Mouse (Mus musculus) heart, embryonic 11.5 days (tissue): Measurements from ENCODE around the gene Kif1b. TPM values are rescaled to one million over a fixed set of nuclear protein-coding genes. Genes with fewer than 3 reads are reported as not detected.
"Not testable (repeated sequence)": the region's sequence is repeated elsewhere in the genome, so short reads cannot be mapped to it uniquely, and the experiment has no call there.

Experiments used
- ATAC-seq: fragments of 200-750 bp; cut with Nextera tagmentation; replicated peaks from 2 replicates; pipeline ENCODE4 v1.8.0; 2017; ENCODE audit warnings: moderate library complexity; ENCODE audit not compliant: insufficient number of reproducible peaks, low FRiP score, low TSS enrichment
- H3K27ac ChIP-seq: fragments of 300-500 bp; sonication (generic); 2 replicates; pipeline ENCODE4 v1.5.1; 2014; ENCODE audit warnings: mild to moderate bottlenecking, low read depth, low read length
- H3K27me3 ChIP-seq: fragments of 300-500 bp; sonication (generic); 2 replicates; pipeline ENCODE4 v1.6.1; 2014; ENCODE audit warnings: mild to moderate bottlenecking, low read length, mixed read lengths; ENCODE audit not compliant: control insufficient read depth, insufficient read depth
- H3K36me3 ChIP-seq: fragments of 300-500 bp; sonication (generic); 2 replicates; pipeline ENCODE4 v1.6.1; 2014; ENCODE audit warnings: mild to moderate bottlenecking, low read length, moderate library complexity, mixed read lengths; ENCODE audit not compliant: control insufficient read depth, insufficient read depth
- H3K4me1 ChIP-seq: fragments of 300-500 bp; sonication (generic); 2 replicates; pipeline ENCODE4 v1.6.1; 2014; ENCODE audit warnings: low read length; ENCODE audit not compliant: control insufficient read depth, insufficient read depth
- H3K4me2 ChIP-seq: fragments of 300-500 bp; sonication (generic); 2 replicates; pipeline ENCODE4 v1.6.1; 2014; ENCODE audit warnings: mild to moderate bottlenecking, moderate library complexity
- H3K4me3 ChIP-seq: fragments of 300-500 bp; sonication (generic); 2 replicates; pipeline ENCODE4 v1.5.1; 2014; ENCODE audit warnings: low read depth, low read length
- H3K9ac ChIP-seq: fragments of 300-500 bp; sonication (generic); 2 replicates; pipeline ENCODE4 v1.6.1; 2014; ENCODE audit warnings: mild to moderate bottlenecking, low read depth, low read length, moderate library complexity
- H3K9me3 ChIP-seq: fragments of 300-500 bp; sonication (generic); replicated peaks from 2 replicates; pipeline ENCODE4 v1.6.1; 2016; ENCODE audit warnings: low read length; ENCODE audit not compliant: control insufficient read depth
- WGBS: fragments of 180-500 bp; shearing (Covaris S2); extraction: QIAGEN DNeasy Blood & Tissue Kit; methylation state at CpG from one replicate; pipeline ENCODE4 v1.1.7; 2014; ENCODE audit not compliant: insufficient replicate concordance; 5-methylcytosine and 5-hydroxymethylcytosine counted together
- polyA plus RNA-seq: library from polyadenylated mRNA; unstranded; fragments of >200 nt; fragmentation: Nextera tagmentation; extraction: Ambion mirVana; gene quantifications from 2 replicates; pipeline ENCODE4 v1.2.1, GENCODE M21; 2014

The Kif1b gene
- polyA plus RNA-seq, 1 experiment from 2014 or later, result 47.8 TPM

GRCm38 (mm10) chr4:149215982-149216381 lies 91.5 kb downstream of the Kif1b start:
- no peak for ATAC-seq
- H3K27me3 ChIP-seq, result no peaks in the 10 kb centered on the region
- no peak overlapping the region for H3K4me2 ChIP-seq
- H3K27ac ChIP-seq, result no peak overlapping the region
- 0 out of 2 replicates have a peak, but pooled peaks cover 2% of the 10 kb centered on the region for H3K9me3 ChIP-seq
- H3K4me1 ChIP-seq, result 0 out of 2 replicates have a peak, but pooled peaks cover 3% of the 10 kb centered on the region
- H3K9ac ChIP-seq, result no peak overlapping the region
- 92% methylated on average over 9 of the region's 9 CpGs for WGBS
- peaks cover 22% of the 10 kb centered on the region for H3K36me3 ChIP-seq
- no peak overlapping the region for H3K4me3 ChIP-seq

GRCm38 (mm10) chr4:149215397-149215796 lies 92.1 kb downstream of the Kif1b start:
- Histone ChIP-seq H3K4me2 (no peak overlapping the region), H3K36me3 (peaks cover 22% of the 10 kb centered on the region), H3K27ac (no peak overlapping the region), H3K4me1 (0 out of 2 replicates have a peak, but pooled peaks cover 3% of the 10 kb centered on the region), H3K9ac (no peak overlapping the region), H3K27me3 (no peaks in the 10 kb centered on the region), H3K4me3 (no peak overlapping the region), H3K9me3 (0 out of 2 replicates have a peak, but pooled peaks cover 2% of the 10 kb centered on the region)
- 43% methylated on average over 2 of the region's 2 CpGs for WGBS
- ATAC-seq, result no peak

GRCm38 (mm10) chr4:149214468-149214867 lies 93.0 kb downstream of the Kif1b start:
- H3K9me3 ChIP-seq, ATAC-seq, H3K9ac ChIP-seq, H3K4me3 ChIP-seq, H3K4me2 ChIP-seq, H3K4me1 ChIP-seq, H3K27me3 ChIP-seq, H3K27ac ChIP-seq: not testable (repeated sequence)
- peaks cover 25% of the 10 kb centered on the region for H3K36me3 ChIP-seq
- 92% methylated on average over 2 of the region's 2 CpGs for WGBS

- Histone ChIP-seq H3K27me3 (no peaks in the 10 kb centered on the region), H3K4me1 (no peaks in the 10 kb centered on the region), H3K4me3 (no peak overlapping the region), H3K9ac (no peak overlapping the region), H3K27ac (no peak overlapping the region), H3K9me3 (0 out of 2 replicates have a peak, but pooled peaks cover 2% of the 10 kb centered on the region), H3K4me2 (no peak overlapping the region), H3K36me3 (peaks cover 25% of the 10 kb centered on the region)
- 92% methylated on average over 9 of the region's 9 CpGs for WGBS
- no peak for ATAC-seq
These were observed 94.0 kb downstream of the Kif1b start for GRCm38 (mm10) chr4:149213466-149213865.

- not testable (repeated sequence) for H3K27me3 ChIP-seq, ATAC-seq, H3K9me3 ChIP-seq, H3K4me3 ChIP-seq, H3K4me2 ChIP-seq, H3K9ac ChIP-seq, H3K4me1 ChIP-seq, H3K27ac ChIP-seq
- H3K36me3 ChIP-seq, result peaks cover 27% of the 10 kb centered on the region
- WGBS, result 91% methylated on average over 6 of the region's 6 CpGs
These were observed 96.1 kb downstream of the Kif1b start for GRCm38 (mm10) chr4:149211441-149211840.

GRCm38 (mm10) chr4:149202467-149202866 lies 105.0 kb downstream of the Kif1b start:
- H3K27ac ChIP-seq, result no peak overlapping the region
- H3K36me3 ChIP-seq, result peaks cover 11% of the 10 kb centered on the region
- no peak overlapping the region for H3K4me2 ChIP-seq
- H3K4me1 ChIP-seq, result no peaks in the 10 kb centered on the region
- H3K9ac ChIP-seq, result no peak overlapping the region
- WGBS, result 84% methylated on average over 3 of the region's 3 CpGs
- no peak overlapping the region for H3K4me3 ChIP-seq
- H3K27me3 ChIP-seq, result no peaks in the 10 kb centered on the region
- H3K9me3 ChIP-seq, result no peaks in the 10 kb centered on the region
- no peak for ATAC-seq

- no peaks in the 10 kb centered on the region for H3K4me1 ChIP-seq
- no peaks in the 10 kb centered on the region for H3K9me3 ChIP-seq
- no peak overlapping the region for H3K4me2 ChIP-seq
- H3K9ac ChIP-seq, result no peak overlapping the region
- no peak overlapping the region for H3K4me3 ChIP-seq
- H3K27ac ChIP-seq, result no peak overlapping the region
- peaks cover 11% of the 10 kb centered on the region for H3K36me3 ChIP-seq
- 87% methylated on average over 4 of the region's 4 CpGs for WGBS
- no peaks in the 10 kb centered on the region for H3K27me3 ChIP-seq
- no peak for ATAC-seq
These were observed 106.4 kb downstream of the Kif1b start for GRCm38 (mm10) chr4:149201110-149201509.

- 72% methylated on average over 1 of the region's 1 CpGs for WGBS
- Histone ChIP-seq H3K27ac (no peak overlapping the region), H3K4me3 (no peak overlapping the region), H3K36me3 (peaks cover 8% of the 10 kb centered on the region; the same call in 1 of the 2 replicates), H3K9ac (no peak overlapping the region), H3K4me2 (no peak overlapping the region), H3K4me1 (no peaks in the 10 kb centered on the region), H3K9me3 (no peaks in the 10 kb centered on the region), H3K27me3 (no peaks in the 10 kb centered on the region)
- ATAC-seq, result no peak
These were observed 110.3 kb downstream of the Kif1b start for GRCm38 (mm10) chr4:149197180-149197579.

GRCm38 (mm10) chr4:149191103-149191502 lies 116.4 kb downstream of the Kif1b start:
- H3K27ac ChIP-seq, result no peak overlapping the region
- no peak overlapping the region for H3K4me3 ChIP-seq
- 26% methylated on average over 7 of the region's 7 CpGs for WGBS
- no peaks in the 10 kb centered on the region for H3K27me3 ChIP-seq
- H3K9ac ChIP-seq, result no peak overlapping the region
- no peaks in the 10 kb centered on the region for H3K4me1 ChIP-seq
- ATAC-seq, result no peak
- H3K9me3 ChIP-seq, result no peaks in the 10 kb centered on the region
- H3K4me2 ChIP-seq, result no peak overlapping the region
- H3K36me3 ChIP-seq, result peaks cover 9% of the 10 kb centered on the region; the same call in 1 of the 2 replicates
